Mouse (Mus musculus): ENCODE data around the gene Ttc39d. TPM values are rescaled to one million over a fixed set of nuclear protein-coding genes. Genes with fewer than 3 reads are reported as not detected.

Ttc39d gene
- polyA plus RNA-seq, 1 experiment = 0.20 TPM

DNA sequence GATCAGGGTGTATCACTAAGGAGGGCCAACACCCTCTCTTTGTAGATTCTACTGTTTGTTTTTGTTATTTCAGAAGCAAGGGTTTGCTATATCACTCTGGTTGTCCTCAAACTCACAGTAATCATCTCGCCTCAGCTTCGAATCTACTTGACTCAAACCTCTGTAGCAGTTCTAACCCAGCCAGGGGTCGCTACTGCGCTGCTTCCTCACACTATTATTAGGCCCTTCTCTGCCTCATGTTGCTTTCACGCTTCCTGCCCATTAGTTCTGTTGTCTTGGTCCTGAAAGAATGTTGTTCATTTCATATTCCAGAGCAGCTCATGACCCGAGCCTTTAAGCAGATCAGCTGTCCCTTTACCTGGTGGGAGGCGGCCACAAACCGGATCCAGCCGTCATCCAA, 34.3 kb downstream of the Ttc39d start:
- TF ChIP-seq GATA1 (IDR thresholded peaks at IDR 0.05; ENCODE audit: borderline replicate concordance, low read length) (no peak), FLI1 (IDR thresholded peaks at IDR 0.05; ENCODE audit: low read length) (no peak)
- no peaks in the 10 kb centered on the region for H3K9me3 ChIP-seq

DNA sequence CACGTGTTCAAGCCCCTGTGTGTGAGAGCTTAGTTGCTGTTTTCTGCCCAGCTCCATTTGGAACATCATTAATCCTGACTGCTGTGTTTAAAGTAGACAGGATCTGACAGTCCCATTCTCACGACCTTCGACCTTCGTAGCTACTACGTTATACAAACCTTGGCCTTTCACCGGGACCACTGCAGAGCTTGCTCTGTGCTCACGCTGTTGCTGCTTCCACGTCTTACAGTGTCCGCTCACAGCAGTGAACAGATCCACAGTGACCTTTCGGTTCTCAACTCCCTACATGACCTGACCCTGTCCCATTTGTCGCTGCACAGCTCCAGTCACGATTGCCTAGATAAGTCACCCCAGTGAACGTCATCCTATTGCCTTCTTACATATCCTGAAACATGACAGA, 35.9 kb downstream of the Ttc39d start:
- Histone ChIP-seq H3K27me3 (replicated peaks) (no peaks in the 10 kb centered on the region), H3K4me1 (no peaks in the 10 kb centered on the region), H3K4me3 (replicated peaks) (no peak overlapping the region), H3K9me3 (no peaks in the 10 kb centered on the region), H3K36me3 (replicated peaks; ENCODE audit: low read length) (peaks cover 93% of the 10 kb centered on the region)
- TF ChIP-seq FLI1 (IDR thresholded peaks at IDR 0.05; ENCODE audit: low read length) (no peak), GATA1 (IDR thresholded peaks at IDR 0.05; ENCODE audit: borderline replicate concordance, low read length) (no peak)

More for the DNA sequence above, 34.3 kb downstream of the Ttc39d start:
- H3K4me3 ChIP-seq (replicated peaks) = no peak overlapping the region
- H3K36me3 ChIP-seq (replicated peaks; ENCODE audit: low read length) = peaks cover 83% of the 10 kb centered on the region
- no peaks in the 10 kb centered on the region for H3K4me1 ChIP-seq
- no peaks in the 10 kb centered on the region for H3K27me3 ChIP-seq (replicated peaks)

DNA sequence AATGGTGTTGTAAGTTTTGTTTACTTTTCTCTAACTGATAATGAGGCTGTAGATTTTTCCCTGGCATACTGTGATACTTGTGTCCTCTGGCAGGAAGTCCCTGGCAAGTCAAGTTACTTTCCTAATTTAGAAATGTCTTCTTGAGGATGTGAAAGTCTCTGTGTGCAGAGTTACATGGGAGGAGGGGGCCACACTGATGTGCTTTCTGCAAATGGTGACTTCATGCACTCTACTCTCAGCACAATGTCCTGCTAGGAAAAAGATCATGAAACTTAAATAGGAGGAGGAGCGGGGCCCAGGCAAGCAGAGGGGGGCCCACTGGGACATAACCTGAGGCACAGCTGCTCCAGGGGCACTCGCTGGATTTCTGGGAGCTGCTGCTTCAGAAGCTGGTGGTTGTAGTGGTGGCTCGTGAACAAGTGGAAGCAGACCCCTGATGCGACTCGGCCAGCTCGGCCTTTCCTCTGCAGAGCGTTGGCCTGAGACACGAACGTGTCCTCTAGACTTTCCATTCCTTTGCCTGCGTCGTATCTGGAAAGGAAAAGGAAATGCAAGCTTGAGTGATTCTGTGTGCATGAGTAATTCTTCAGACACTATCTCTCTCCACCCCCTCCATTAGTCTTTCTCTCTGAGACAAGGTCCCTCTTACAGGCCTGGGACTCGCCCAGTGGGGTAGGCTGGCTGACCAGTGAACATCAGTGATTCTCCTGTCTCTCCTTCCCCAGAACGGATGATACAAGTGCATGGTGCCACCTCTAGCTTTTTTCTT, 45.7 kb downstream of the Ttc39d start:
- no peak overlapping the region for H3K4me3 ChIP-seq (replicated peaks)
- H3K4me1 ChIP-seq = peaks cover 11% of the 10 kb centered on the region
- H3K27me3 ChIP-seq (replicated peaks) = no peaks in the 10 kb centered on the region
- H3K36me3 ChIP-seq (replicated peaks; ENCODE audit: low read length) = peaks cover 98% of the 10 kb centered on the region
- H3K9me3 ChIP-seq = peaks cover 17% of the 10 kb centered on the region
- TF ChIP-seq FLI1 (IDR thresholded peaks at IDR 0.05; ENCODE audit: low read length) (no peak), GATA1 (IDR thresholded peaks at IDR 0.05; ENCODE audit: borderline replicate concordance, low read length) (no peak)

DNA sequence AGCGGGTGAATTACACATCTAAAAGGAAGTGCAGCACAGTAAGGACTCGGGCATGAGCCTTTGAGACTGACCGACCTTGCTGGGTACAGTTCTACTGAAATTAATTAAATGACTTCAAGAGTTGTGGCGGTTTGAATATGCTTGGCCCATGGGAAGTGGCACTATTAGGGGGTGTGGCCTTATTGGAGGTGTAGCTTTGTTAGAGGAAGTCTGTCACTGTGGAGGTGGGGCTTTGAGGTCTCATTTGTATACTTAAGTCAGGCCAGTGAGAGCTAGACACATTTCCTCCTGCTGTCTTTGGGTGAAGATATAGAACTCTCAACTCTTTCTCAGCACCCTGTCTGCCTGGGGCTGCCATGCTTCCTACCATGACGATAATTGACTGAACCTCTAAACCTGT, 47.2 kb downstream of the Ttc39d start:
- H3K4me1 ChIP-seq = peaks cover 11% of the 10 kb centered on the region

DNA sequence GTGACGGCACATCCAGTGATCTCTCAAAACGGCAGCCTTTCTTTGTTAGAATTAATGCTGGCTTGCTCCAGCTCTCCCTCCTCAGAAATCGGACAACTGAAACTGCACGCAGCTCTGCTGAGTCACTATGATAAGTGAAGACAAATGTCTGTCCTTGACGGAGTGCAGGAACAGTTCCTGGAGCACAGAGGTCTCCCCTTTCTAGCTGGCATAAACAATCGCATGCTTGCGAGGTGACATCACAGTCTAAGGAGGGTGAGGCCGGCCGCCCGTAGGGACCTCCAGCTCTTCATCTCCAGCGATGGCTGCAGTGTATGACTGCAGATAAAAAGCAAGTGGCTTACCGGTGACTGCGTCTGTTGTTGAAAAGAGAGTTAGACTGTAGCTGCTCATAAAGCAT, 47.9 kb downstream of the Ttc39d start:
- no peaks in the 10 kb centered on the region for H3K27me3 ChIP-seq (replicated peaks)
- H3K36me3 ChIP-seq (replicated peaks; ENCODE audit: low read length) = peaks cover 100% of the 10 kb centered on the region
- no peak for TF ChIP-seq GATA1 (IDR thresholded peaks at IDR 0.05; ENCODE audit: borderline replicate concordance, low read length)
- TF ChIP-seq FLI1 (IDR thresholded peaks at IDR 0.05; ENCODE audit: low read length) = no peak
- peaks cover 17% of the 10 kb centered on the region for H3K9me3 ChIP-seq
- peaks cover 13% of the 10 kb centered on the region for H3K4me1 ChIP-seq
- H3K4me3 ChIP-seq (replicated peaks) = no peak overlapping the region

More for the DNA sequence above, 47.2 kb downstream of the Ttc39d start:
- TF ChIP-seq FLI1 (IDR thresholded peaks at IDR 0.05; ENCODE audit: low read length) (no peak), GATA1 (IDR thresholded peaks at IDR 0.05; ENCODE audit: borderline replicate concordance, low read length) (no peak)
- Histone ChIP-seq H3K9me3 (peaks cover 17% of the 10 kb centered on the region), H3K36me3 (replicated peaks; ENCODE audit: low read length) (peaks cover 100% of the 10 kb centered on the region), H3K4me3 (replicated peaks) (no peak overlapping the region), H3K27me3 (replicated peaks) (no peaks in the 10 kb centered on the region)

DNA sequence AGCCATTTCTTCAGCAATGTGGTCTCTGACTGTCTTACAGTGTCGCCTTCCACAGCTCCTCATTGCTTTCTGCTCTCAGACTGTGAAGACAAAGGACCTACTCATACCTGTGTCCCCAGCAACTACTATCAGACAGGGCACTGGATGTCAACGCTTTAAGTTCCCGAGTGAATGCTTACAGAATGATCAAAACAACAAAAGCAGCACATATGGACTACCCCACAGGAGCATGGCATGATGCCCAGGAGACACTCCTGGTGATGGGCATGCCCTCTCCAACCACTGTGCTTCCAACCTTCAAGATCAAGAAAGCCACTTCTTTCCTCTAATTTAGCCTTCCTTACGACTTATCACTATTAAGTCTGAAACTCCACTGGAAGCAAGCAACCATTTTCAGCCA, 59.8 kb downstream of the Ttc39d start:
- H3K4me3 ChIP-seq (replicated peaks) = no peak overlapping the region
- H3K27me3 ChIP-seq (replicated peaks) = no peaks in the 10 kb centered on the region
- TF ChIP-seq GATA1 (IDR thresholded peaks at IDR 0.05; ENCODE audit: borderline replicate concordance, low read length) (no peak), FLI1 (IDR thresholded peaks at IDR 0.05; ENCODE audit: low read length) (no peak)
- peaks cover 86% of the 10 kb centered on the region for H3K36me3 ChIP-seq (replicated peaks; ENCODE audit: low read length)
- H3K9me3 ChIP-seq = no peaks in the 10 kb centered on the region
- no peaks in the 10 kb centered on the region; the same call in 1 of the 2 replicates for H3K4me1 ChIP-seq

Other genes with a start within 250 kb of the Ttc39d start
- gene Hnrnpll, start 145.1 kb upstream of the Ttc39d start, polyA plus RNA-seq (2012; ENCODE audit: insufficient read depth, low replicate concordance) = 10.4 and 16.8 TPM in 2 replicates
- gene Galm, start 80.0 kb upstream of the Ttc39d start, polyA plus RNA-seq (2012; ENCODE audit: insufficient read depth, low replicate concordance) = 0.17 TPM in 1 of 2 replicates, not detected in the other
- 7.3 and 57.6 TPM in 2 replicates for gene Srsf7, start 153 bp upstream of the Ttc39d start, polyA plus RNA-seq (2012; ENCODE audit: insufficient read depth, low replicate concordance)
- 0.27 TPM in 1 of 2 replicates, not detected in the other for gene Gemin6, start 17.0 kb downstream of the Ttc39d start, polyA plus RNA-seq (2012; ENCODE audit: insufficient read depth, low replicate concordance)
- gene Morn2, start 82.7 kb downstream of the Ttc39d start, polyA plus RNA-seq (2012; ENCODE audit: insufficient read depth, low replicate concordance) = 1.6 TPM in 1 of 2 replicates, not detected in the other
- gene Dhx57, start 83.0 kb downstream of the Ttc39d start, polyA plus RNA-seq (2012; ENCODE audit: insufficient read depth, low replicate concordance) = 1.3 and 3.2 TPM in 2 replicates
- gene Arhgef33, start 99.9 kb downstream of the Ttc39d start, polyA plus RNA-seq (2012; ENCODE audit: insufficient read depth, low replicate concordance) = not detected in 2 replicates
- gene Gm10190, start 166.1 kb downstream of the Ttc39d start, polyA plus RNA-seq (2012; ENCODE audit: insufficient read depth, low replicate concordance) = 2.7 TPM in 1 of 2 replicates, not detected in the other

Data from megakaryocyte, embryonic 14.5 days (primary cell).